16 mouse cellular contexts compared by ENCODE assay signal in the genomic region with DNA sequence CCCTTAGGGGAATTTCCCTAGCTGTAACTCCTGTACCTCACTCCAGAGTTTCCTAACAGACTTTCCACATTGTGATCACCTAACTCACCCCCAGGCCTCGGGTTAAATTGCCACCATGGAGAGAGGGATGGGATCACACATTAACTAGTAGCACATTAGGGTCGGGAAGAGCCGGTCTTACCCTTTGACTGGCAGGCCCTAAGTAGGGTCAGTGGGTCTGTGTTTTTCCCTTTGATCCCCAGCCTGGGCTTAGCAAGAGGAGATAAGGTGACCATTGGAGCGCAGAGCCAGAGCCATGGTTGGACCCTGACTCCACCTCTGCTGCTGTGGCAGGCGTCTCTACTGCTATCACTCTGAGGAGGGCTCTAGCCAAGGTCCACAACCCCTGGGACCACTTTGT. TPM values are rescaled to one million over a fixed set of nuclear protein-coding genes. Genes with fewer than 3 reads are reported as not detected.
DNase-seq lines count a peak whose midpoint lies in the region; ATAC-seq and TF ChIP-seq lines count a peak whose summit lies in the region.
"Had no signal": no experiment of that assay in that cellular context is flagged by ENCODE, and none has a peak within 500 bp of the region (broad histone marks: within the 10 kb centered on the region; RNA-seq: fewer than 3 reads in every experiment).

No protein-coding gene starts in this region.

- H3K9me3 ChIP-seq in kidney, embryonic 15.5 days (replicated peaks), result no peaks in the 10 kb centered on the region
- H3K9me3 ChIP-seq in limb, embryonic 10.5 days (replicated peaks), result no peaks in the 10 kb centered on the region
- H3K9me3 ChIP-seq in liver, embryonic 14.5 days (ENCODE audit: control insufficient read depth, low read length), result no peaks in the 10 kb centered on the region
- H3K9me3 ChIP-seq in lung, postnatal 0 days (ENCODE audit: low read length), result no peaks in the 10 kb centered on the region
- H3K9me3 ChIP-seq: hindbrain, embryonic 15.5 days; midbrain, embryonic 15.5 days had no signal

- no peak overlapping the region for H3K9ac ChIP-seq in kidney, embryonic 15.5 days
- H3K9ac ChIP-seq in liver, embryonic 14.5 days (replicated peaks), result no peak overlapping the region
- no peak overlapping the region for H3K9ac ChIP-seq in lung, postnatal 0 days (replicated peaks; ENCODE audit: low read depth)
- H3K9ac ChIP-seq: hindbrain, embryonic 15.5 days; lung, embryonic 14.5 days; midbrain, embryonic 15.5 days had no signal

- no peak for TF ChIP-seq CTCF in kidney, adult 2 months (conservative IDR thresholded peaks at IDR 0.05; ENCODE audit: insufficient read depth, insufficient read length, low read depth, low read length)
- no peak for TF ChIP-seq CTCF in liver, embryonic 14.5 days (IDR thresholded peaks at IDR 0.05; ENCODE audit: low read depth)
- TF ChIP-seq CTCF in lung, postnatal 0 days (IDR thresholded peaks at IDR 0.05), result no peak

- TF ChIP-seq EP300 in liver, embryonic 14.5 days (IDR thresholded peaks at IDR 0.05; ENCODE audit: low read depth), result no peak
- TF ChIP-seq EP300 in lung, postnatal 0 days (IDR thresholded peaks at IDR 0.05), result no peak

- peak; percentile 37 for TF ChIP-seq POLR2A in kidney, adult 2 months (IDR thresholded peaks at IDR 0.05; ENCODE audit: low read depth, low read length)

- peak overlapping the region; percentile 91 for H3K4me2 ChIP-seq in kidney, embryonic 15.5 days
- H3K4me2 ChIP-seq in liver, embryonic 14.5 days (ENCODE audit: low read depth), result no peak overlapping the region
- H3K4me2 ChIP-seq in lung, postnatal 0 days (replicated peaks; ENCODE audit: low read depth, low read length), result no peak overlapping the region
- H3K4me2 ChIP-seq: heart, embryonic 11.5 days; hindbrain, embryonic 15.5 days; lung, embryonic 14.5 days; midbrain, embryonic 15.5 days had no signal

- 31% methylated on average over 5 of the region's 5 CpGs for WGBS in kidney, adult 2 months
- 17% methylated on average over 5 of the region's 5 CpGs for WGBS in kidney, embryonic 15.5 days
- WGBS in limb, embryonic 10.5 days, result 4% methylated on average over 5 of the region's 5 CpGs
- 41% methylated on average over 5 of the region's 5 CpGs for WGBS in liver, embryonic 14.5 days (ENCODE audit: insufficient replicate concordance)
- 53% methylated on average over 5 of the region's 5 CpGs for WGBS in lung, postnatal 0 days

- DNase-seq in kidney, adult 2 months, result peak; percentile 92
- no peak for DNase-seq in limb, embryonic 10.5 days (ENCODE audit: low spot score)
- DNase-seq in liver, embryonic 14.5 days (ENCODE audit: low read depth in 3 of 3, low spot score in 3 of 3), result peak in 2 of 3 experiments; percentile 19 to 24
- DNase-seq in right cerebral cortex, adult 18-20 months, result no peak
- DNase-seq in lung, postnatal 0 days (ENCODE audit: low spot score), result no peak
- DNase-seq in cerebellum, adult 11 months, result no peak
- DNase-seq: cerebellum, postnatal 10 days; heart, postnatal 36 days; lung, embryonic 14.5 days had no signal

- peak overlapping the region; percentile 87 for H3K4me3 ChIP-seq in kidney, adult 2 months (ENCODE audit: insufficient read depth, low read depth, low read length)
- 0 out of 2 replicates have a peak overlapping the region, but pooled peaks have one; percentile 6 for H3K4me3 ChIP-seq in kidney, embryonic 15.5 days (replicated peaks)
- H3K4me3 ChIP-seq in limb, embryonic 10.5 days, result peak overlapping the region; percentile 23; the same call in 1 of the 2 replicates
- H3K4me3 ChIP-seq in liver, embryonic 14.5 days (ENCODE audit: insufficient read depth in 1 of 2, low read depth in 2 of 2, low read length in 2 of 2), result no peak overlapping the region
- no peak overlapping the region for H3K4me3 ChIP-seq in lung, postnatal 0 days (ENCODE audit: low read depth, low read length)
- H3K4me3 ChIP-seq: hindbrain, embryonic 15.5 days; midbrain, embryonic 15.5 days had no signal

- no peaks in the 10 kb centered on the region; the same call in 1 of the 2 replicates for H3K36me3 ChIP-seq in kidney, adult 2 months (ENCODE audit: control insufficient read depth, insufficient read depth, low read length)
- H3K36me3 ChIP-seq in kidney, embryonic 15.5 days, result no peaks in the 10 kb centered on the region
- H3K36me3 ChIP-seq in limb, embryonic 10.5 days, result no peaks in the 10 kb centered on the region
- no peaks in the 10 kb centered on the region for H3K36me3 ChIP-seq in liver, embryonic 14.5 days (replicated peaks; ENCODE audit: control insufficient read depth, insufficient read depth, low read depth)
- no peaks in the 10 kb centered on the region for H3K36me3 ChIP-seq in lung, postnatal 0 days (ENCODE audit: insufficient read depth, low read length)
- H3K36me3 ChIP-seq: hindbrain, embryonic 15.5 days; midbrain, embryonic 15.5 days had no signal

- peaks cover 30% of the 10 kb centered on the region; the same call in 1 of the 2 replicates for H3K4me1 ChIP-seq in kidney, adult 2 months (ENCODE audit: control insufficient read depth, insufficient read depth, low read length)
- peaks cover 92% of the 10 kb centered on the region for H3K4me1 ChIP-seq in kidney, embryonic 15.5 days
- peaks cover 94% of the 10 kb centered on the region for H3K4me1 ChIP-seq in limb, embryonic 10.5 days
- peaks cover 0 to 18% of the 10 kb centered on the region in 2 experiments; a peak in 2 of 4 replicates for H3K4me1 ChIP-seq in liver, embryonic 14.5 days (replicated peaks; ENCODE audit: control insufficient read depth in 2 of 2, insufficient read depth in 2 of 2, low read length in 1 of 2)
- H3K4me1 ChIP-seq in lung, postnatal 0 days (ENCODE audit: insufficient read depth, low read depth, low read length), result no peaks in the 10 kb centered on the region

- peak; percentile 38 for ATAC-seq in kidney, embryonic 15.5 days (replicated peaks; ENCODE audit: low FRiP score)
- ATAC-seq in liver, embryonic 14.5 days (ENCODE audit: insufficient read depth), result peak; percentile 56; the same call in 1 of the 2 replicates
- ATAC-seq in lung, postnatal 0 days, result no peak
- ATAC-seq: forebrain, embryonic 14.5 days; intestine, postnatal 0 days; midbrain, embryonic 15.5 days had no signal

- H3K27me3 ChIP-seq in kidney, adult 2 months (replicated peaks; ENCODE audit: control insufficient read depth, insufficient read depth, low read length), result no peaks in the 10 kb centered on the region
- peaks cover 27% of the 10 kb centered on the region for H3K27me3 ChIP-seq in kidney, embryonic 15.5 days
- peaks cover 76% of the 10 kb centered on the region for H3K27me3 ChIP-seq in limb, embryonic 10.5 days (ENCODE audit: low read depth, poor library complexity, severe bottlenecking)
- peaks cover 51% of the 10 kb centered on the region for H3K27me3 ChIP-seq in liver, embryonic 14.5 days (ENCODE audit: control insufficient read depth, insufficient read depth, low read length)
- H3K27me3 ChIP-seq in lung, postnatal 0 days (replicated peaks; ENCODE audit: insufficient read depth, low read length), result peaks cover 19% of the 10 kb centered on the region

- H3K27ac ChIP-seq in kidney, adult 2 months (ENCODE audit: insufficient read depth, low read depth, low read length), result peak overlapping the region; percentile 94
- H3K27ac ChIP-seq in kidney, embryonic 15.5 days, result peak overlapping the region; percentile 90
- H3K27ac ChIP-seq in limb, embryonic 10.5 days, result peak overlapping the region; percentile 42; the same call in 1 of the 2 replicates
- no peak overlapping the region for H3K27ac ChIP-seq in liver, embryonic 14.5 days
- H3K27ac ChIP-seq in lung, postnatal 0 days (ENCODE audit: low read length), result no peak overlapping the region
- H3K27ac ChIP-seq: hindbrain, embryonic 15.5 days; midbrain, embryonic 15.5 days had no signal

RNA-seq across cellular contexts. Expression of gene Pth1r, which starts 1.2 kb away (rescaled TPM):
- 740 and 847 TPM in 2 replicates for polyA plus RNA-seq in kidney, adult 2 months (2012; rRNA removed)
- polyA plus RNA-seq in kidney, embryonic 15.5 days (2015; fragmentation: Nextera tagmentation; extraction: Ambion mirVana), result 67.1 and 70.1 TPM in 2 replicates
- polyA plus RNA-seq in limb, embryonic 10.5 days (2016; fragmentation: Nextera tagmentation; extraction: Ambion mirVana), result 36.3 and 49.2 TPM in 2 replicates
- polyA plus RNA-seq in liver, embryonic 14.5 days (2012; rRNA removed), result 3.4 and 3.8 TPM in 2 replicates
- 2.0 and 2.4 TPM in 2 replicates for polyA plus RNA-seq in liver, embryonic 14.5 days (2014; fragmentation: Nextera tagmentation; extraction: Ambion mirVana)
- polyA plus RNA-seq in lung, postnatal 0 days (2015; fragmentation: Nextera tagmentation; extraction: Ambion mirVana), result 19.4 and 24.4 TPM in 2 replicates

RNA-seq across cellular contexts. Expression of gene Myl3, which starts 4.1 kb away (rescaled TPM):
- polyA plus RNA-seq in kidney, adult 2 months (2012; rRNA removed), result 1.6 and 11.5 TPM in 2 replicates
- polyA plus RNA-seq in kidney, embryonic 15.5 days (2015; fragmentation: Nextera tagmentation; extraction: Ambion mirVana), result 1.8 and 3.9 TPM in 2 replicates
- 1.7 and 3.5 TPM in 2 replicates for polyA plus RNA-seq in limb, embryonic 10.5 days (2016; fragmentation: Nextera tagmentation; extraction: Ambion mirVana)
- polyA plus RNA-seq in liver, embryonic 14.5 days (2012; rRNA removed), result 0.10 TPM in 1 of 2 replicates, not detected in the other
- 0.18 TPM in 1 of 2 replicates, not detected in the other for polyA plus RNA-seq in liver, embryonic 14.5 days (2014; fragmentation: Nextera tagmentation; extraction: Ambion mirVana)
- polyA plus RNA-seq in lung, postnatal 0 days (2015; fragmentation: Nextera tagmentation; extraction: Ambion mirVana), result 10.4 and 13.8 TPM in 2 replicates
- polyA plus RNA-seq: intestine, postnatal 0 days had no signal

RNA-seq across cellular contexts. Expression of gene Prss42, which starts 52.2 kb away (rescaled TPM):
- polyA plus RNA-seq in kidney, adult 2 months (2012; rRNA removed), result not detected in 2 replicates
- polyA plus RNA-seq in kidney, embryonic 15.5 days (2015; fragmentation: Nextera tagmentation; extraction: Ambion mirVana), result not detected in 2 replicates
- polyA plus RNA-seq in limb, embryonic 10.5 days (2016; fragmentation: Nextera tagmentation; extraction: Ambion mirVana), result not detected in 2 replicates
- 0.02 TPM in 1 of 2 replicates, not detected in the other for polyA plus RNA-seq in liver, embryonic 14.5 days (2012; rRNA removed)
- not detected in 2 replicates for polyA plus RNA-seq in liver, embryonic 14.5 days (2014; fragmentation: Nextera tagmentation; extraction: Ambion mirVana)
- not detected in 2 replicates for polyA plus RNA-seq in lung, postnatal 0 days (2015; fragmentation: Nextera tagmentation; extraction: Ambion mirVana)
- polyA plus RNA-seq: forebrain, embryonic 14.5 days; heart, embryonic 11.5 days; hindbrain, embryonic 15.5 days; intestine, postnatal 0 days; lung, embryonic 14.5 days; midbrain, embryonic 15.5 days; stomach, embryonic 16.5 days had no signal

Comparison
In these comparisons a context has a peak if more than half of its experiments do, and no peak if none do; other contexts are left out.
1. RNA of gene Pth1r, which starts 1.2 kb away (polyA plus RNA-seq): 740 to 847 TPM in kidney, adult 2 months; 67.1 to 70.1 TPM in kidney, embryonic 15.5 days, 36.3 to 49.2 TPM in limb, embryonic 10.5 days, 19.4 to 24.4 TPM in lung, postnatal 0 days and 2.0 to 3.8 TPM in liver, embryonic 14.5 days; every median in the first group is over 10 times any median in the second.
2. DNase-seq: peak in kidney, adult 2 months (single experiment) and liver, embryonic 14.5 days (2 of 3); none in limb, embryonic 10.5 days (single experiment), right cerebral cortex, adult 18-20 months (single experiment), lung, postnatal 0 days (single experiment) and cerebellum, adult 11 months (single experiment).
3. H3K27ac ChIP-seq: peak in kidney, adult 2 months (single experiment), kidney, embryonic 15.5 days (single experiment) and limb, embryonic 10.5 days (single experiment); none in liver, embryonic 14.5 days (single experiment) and lung, postnatal 0 days (single experiment).
4. H3K4me3 ChIP-seq: peak in kidney, adult 2 months (single experiment), kidney, embryonic 15.5 days (single experiment) and limb, embryonic 10.5 days (single experiment); none in liver, embryonic 14.5 days (0 of 2) and lung, postnatal 0 days (single experiment).